Mouse (Mus musculus) bone marrow macrophage, adult 2 months (primary cell): ENCODE data around the gene Rpl29. TPM values are rescaled to one million over a fixed set of nuclear protein-coding genes. Genes with fewer than 3 reads are reported as not detected.

Experiments used
- H3K27ac ChIP-seq: 2 replicates; pipeline ENCODE4 v1.5.1; 2012; ENCODE audit warnings: low read depth, low read length; ENCODE audit not compliant: insufficient read depth
- H3K4me1 ChIP-seq: 2 replicates; pipeline ENCODE4 v1.6.1; 2012; ENCODE audit warnings: low read length; ENCODE audit not compliant: control insufficient read depth, insufficient read depth
- H3K4me3 ChIP-seq: 2 replicates; pipeline ENCODE4 v1.5.1; 2012; ENCODE audit warnings: mild to moderate bottlenecking, low read length, moderate library complexity; ENCODE audit not compliant: insufficient read depth
- CTCF ChIP-seq: IDR thresholded peaks from 2 replicates; pipeline ENCODE4 v1.5.1; 2012; ENCODE audit warnings: low read depth, mild to moderate bottlenecking, low read length, moderate library complexity
- POLR2A ChIP-seq: IDR thresholded peaks from 2 replicates; pipeline ENCODE4 v1.6.1; 2012; ENCODE audit warnings: mild to moderate bottlenecking, low read depth, low read length, borderline replicate concordance
- polyA plus RNA-seq: library from polyadenylated mRNA; stranded (reverse); fragments of >200 nt; gene quantifications from 2 replicates; pipeline ENCODE4 v1.2.4, GENCODE M21; 2012; ENCODE audit not compliant: missing spikeins, insufficient read depth, insufficient read length

Gene Rpl29
- polyA plus RNA-seq, 1 experiment: 299 TPM

DNA sequence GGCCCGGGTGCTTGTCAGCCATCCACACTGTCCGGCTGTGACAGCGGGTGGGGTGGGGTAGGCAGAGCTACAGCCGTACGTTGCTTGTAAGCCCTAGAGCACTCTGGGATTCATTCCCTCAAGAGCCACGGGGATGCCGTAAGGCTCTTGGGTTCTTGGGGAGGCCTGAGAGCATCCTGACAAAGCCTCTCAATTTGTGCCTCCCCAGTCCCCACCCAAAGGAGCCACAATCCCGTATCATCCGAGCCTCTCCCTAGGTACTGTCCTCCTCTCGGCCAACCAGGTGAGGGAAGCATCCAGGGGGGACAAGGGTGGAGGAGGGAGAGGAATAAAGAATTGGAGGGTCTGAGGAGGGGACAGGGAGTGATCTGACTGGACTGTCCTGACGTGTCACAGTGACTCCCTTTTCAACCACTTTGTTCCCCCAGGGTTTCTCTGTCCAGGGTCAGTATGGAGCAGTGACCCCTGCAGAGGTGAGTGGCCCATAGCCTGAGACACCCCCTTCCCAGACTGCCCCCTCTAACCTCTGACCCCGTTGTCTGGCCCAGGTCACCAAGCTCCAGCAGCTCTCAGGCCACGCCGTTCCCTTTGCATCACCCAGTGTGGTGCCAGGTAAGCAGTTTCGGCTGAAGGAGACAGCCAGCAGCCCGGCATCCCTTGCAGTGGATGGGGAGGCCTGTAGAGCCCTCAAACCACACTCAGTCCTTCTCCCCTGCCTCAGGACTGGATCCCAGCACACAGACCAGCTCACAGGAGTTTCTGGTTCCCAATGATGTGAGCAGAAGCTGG is 32.6 kb downstream of the Rpl29 start:
- H3K27ac ChIP-seq: no peak overlapping the region
- TF ChIP-seq CTCF: no peak
- TF ChIP-seq POLR2A: no peak
- H3K4me3 ChIP-seq: no peak overlapping the region
- H3K4me1 ChIP-seq: no peaks in the 10 kb centered on the region

DNA sequence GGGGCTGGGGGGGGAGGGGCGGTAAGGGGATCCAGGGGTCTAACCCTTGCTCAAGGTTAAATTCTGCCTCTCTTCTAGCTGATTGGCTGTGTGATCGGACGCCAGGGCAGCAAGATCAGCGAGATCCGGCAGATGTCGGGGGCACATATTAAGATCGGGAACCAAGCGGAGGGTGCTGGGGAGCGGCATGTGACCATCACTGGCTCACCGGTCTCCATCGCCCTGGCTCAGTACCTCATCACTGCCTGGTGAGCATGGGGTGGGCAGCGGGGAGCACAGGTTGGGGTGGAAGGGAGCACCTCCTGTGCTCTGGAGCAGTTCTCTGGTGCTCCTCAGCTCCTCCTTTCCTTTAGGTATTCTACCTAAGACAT is 33.2 kb downstream of the Rpl29 start:
- Histone ChIP-seq H3K4me3 (no peak overlapping the region), H3K27ac (no peak overlapping the region), H3K4me1 (no peaks in the 10 kb centered on the region)
- TF ChIP-seq CTCF: no peak
- TF ChIP-seq POLR2A: no peak

DNA sequence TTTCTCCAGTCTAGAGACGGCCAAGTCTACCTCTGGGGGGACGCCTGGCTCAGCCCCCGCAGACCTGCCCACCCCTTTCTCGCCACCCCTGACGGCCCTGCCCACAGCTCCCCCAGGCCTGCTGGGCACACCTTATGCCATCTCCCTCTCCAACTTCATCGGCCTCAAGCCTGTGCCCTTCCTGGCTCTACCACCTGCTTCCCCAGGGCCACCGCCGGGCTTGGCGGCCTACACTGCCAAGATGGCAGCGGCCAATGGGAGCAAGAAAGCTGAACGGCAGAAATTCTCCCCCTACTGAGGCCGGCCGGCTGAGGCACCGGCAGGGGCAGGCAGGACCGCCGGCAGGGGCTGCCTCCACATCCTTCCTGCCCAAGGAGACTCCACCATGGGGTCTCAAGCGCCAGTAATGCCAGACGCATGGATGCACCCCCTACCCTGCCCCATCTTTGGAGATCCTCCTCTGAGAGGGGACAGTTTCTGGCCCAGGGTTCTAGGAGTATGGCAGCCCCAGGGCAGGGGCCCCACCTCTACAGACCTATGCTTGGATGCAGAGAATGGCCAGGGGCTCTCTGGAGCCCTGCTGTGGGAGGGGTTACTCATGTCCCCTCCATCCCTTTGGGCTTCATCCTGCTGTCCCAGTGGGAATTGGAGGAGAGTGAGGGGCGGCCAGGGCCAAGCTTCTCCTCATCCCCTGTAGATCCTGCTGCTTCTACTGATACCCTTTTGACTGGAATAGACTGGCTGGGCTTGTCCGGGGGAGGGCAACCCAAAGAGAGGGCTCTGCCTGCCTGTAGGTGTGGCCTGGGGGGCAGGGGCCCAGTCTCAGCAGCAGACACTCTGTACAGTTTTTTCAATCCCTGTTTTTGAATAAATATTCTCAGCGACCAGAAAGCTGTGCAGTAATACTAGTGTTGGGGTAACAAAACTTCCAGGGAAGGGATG is 34.1 kb downstream of the Rpl29 start:
- Histone ChIP-seq H3K4me1 (no peaks in the 10 kb centered on the region), H3K4me3 (no peak overlapping the region), H3K27ac (no peak overlapping the region)
- no peak for TF ChIP-seq POLR2A
- no peak for TF ChIP-seq CTCF

DNA sequence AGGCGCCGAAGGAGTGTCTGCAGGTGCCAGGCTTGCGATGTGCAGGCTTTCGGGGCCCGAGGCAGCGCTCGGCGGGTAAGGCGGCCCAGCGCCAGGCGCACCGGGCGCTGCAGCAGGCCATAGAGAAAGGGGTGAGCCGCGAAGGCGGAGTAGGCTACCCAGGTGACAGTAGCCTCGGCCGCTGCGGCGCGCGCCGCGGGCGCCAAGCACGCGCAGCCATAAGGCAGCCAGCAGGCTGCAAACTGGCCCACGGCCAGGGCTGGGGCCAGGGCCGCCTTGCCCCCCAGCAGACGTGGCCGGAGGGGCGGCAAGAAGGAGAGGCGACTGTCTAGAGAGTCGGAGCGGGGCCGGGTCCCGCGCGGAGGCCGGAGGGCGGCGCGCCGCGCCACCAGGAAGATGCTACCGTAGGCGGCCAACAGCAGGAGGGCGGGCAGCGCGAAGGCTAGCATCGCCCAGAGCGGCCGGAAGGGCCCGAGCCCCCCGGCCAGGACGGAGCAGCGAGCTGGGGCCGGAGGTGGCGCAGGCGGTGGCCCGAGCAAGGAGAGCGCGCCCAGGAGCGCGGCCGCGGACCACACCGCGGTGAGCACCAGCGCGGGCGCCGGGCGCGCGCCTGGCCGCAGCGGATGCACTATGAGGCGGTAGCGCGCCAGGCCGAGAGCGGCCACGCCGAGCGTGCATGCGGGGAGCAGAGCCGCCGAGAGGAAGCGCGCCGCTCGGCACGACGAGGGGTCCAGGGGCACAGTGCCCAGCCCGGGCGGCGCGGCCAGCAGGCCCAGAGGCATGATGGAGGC is 35.7 kb downstream of the Rpl29 start:
- peaks cover 7% of the 10 kb centered on the region for H3K4me1 ChIP-seq
- TF ChIP-seq POLR2A (no peak), CTCF (no peak)
- H3K4me3 ChIP-seq: peak overlapping the region; percentile 63
- no peak overlapping the region for H3K27ac ChIP-seq

DNA sequence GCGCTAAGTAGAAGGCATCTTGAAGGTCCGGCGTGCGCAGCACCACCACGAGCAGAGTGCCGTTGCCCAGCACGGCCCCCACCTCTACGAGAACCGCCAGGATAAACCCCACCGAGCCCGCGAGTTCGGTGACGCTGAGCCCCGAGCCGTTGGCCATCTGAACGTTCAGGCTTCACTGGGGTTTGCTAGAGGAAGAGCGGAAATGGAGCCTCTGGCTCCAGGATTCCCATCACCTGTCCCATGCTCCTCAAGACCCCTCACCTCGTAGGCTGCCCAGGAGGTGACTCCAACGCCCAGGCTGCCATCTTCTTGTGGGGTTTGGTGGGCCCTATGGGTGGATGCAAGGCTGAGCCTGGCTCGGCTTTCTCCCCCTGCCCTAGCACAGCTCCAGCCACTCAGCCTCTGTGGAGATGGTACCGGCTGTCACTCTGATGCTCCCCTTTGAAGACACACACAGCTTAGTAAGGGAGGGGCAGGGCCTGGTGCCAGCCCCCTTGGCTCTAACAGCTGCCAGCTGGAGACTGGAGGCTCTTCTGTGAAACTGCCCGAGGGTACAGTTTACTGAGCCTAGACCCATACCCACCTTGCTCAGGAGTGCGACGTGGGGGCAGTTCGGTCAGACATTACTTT is 36.4 kb downstream of the Rpl29 start, which contains the start of gene Gpr62:
TSS of gene Gpr62 (minus strand) at position 368 of the 630 bp plus-strand sequence.
- TF ChIP-seq POLR2A: no peak
- no peak for TF ChIP-seq CTCF
- Histone ChIP-seq H3K27ac (no peak within 1 kb of the TSS), H3K4me3 (peak within 1 kb of the TSS; percentile 63)

DNA sequence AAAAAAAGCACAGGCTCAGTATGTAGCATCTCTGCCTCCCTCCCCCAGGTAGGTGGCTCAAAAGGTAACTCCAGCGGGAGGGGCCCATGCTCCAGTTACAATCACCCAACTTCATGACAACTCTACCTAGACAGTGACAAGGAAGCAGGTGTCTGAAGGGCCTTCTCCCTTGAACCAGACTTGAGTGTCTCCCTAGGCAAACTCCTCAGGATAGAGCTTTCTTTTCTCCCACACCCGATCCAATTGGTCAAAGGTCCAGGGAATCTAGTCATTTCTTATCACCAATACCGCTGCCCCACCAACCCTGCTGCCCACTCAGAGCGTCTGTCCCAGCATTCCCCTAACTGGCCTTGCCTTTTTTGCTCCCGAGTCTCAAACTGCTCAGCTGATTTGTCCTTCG is 37.5 kb downstream of the Rpl29 start:
- Histone ChIP-seq H3K4me1 (peaks cover 8% of the 10 kb centered on the region), H3K4me3 (no peak overlapping the region), H3K27ac (no peak overlapping the region)
- TF ChIP-seq CTCF (no peak), POLR2A (no peak)

More for the DNA sequence above, 36.4 kb downstream of the Rpl29 start, which contains the start of gene Gpr62:
- peaks cover 8% of the 10 kb centered on the region for H3K4me1 ChIP-seq

DNA sequence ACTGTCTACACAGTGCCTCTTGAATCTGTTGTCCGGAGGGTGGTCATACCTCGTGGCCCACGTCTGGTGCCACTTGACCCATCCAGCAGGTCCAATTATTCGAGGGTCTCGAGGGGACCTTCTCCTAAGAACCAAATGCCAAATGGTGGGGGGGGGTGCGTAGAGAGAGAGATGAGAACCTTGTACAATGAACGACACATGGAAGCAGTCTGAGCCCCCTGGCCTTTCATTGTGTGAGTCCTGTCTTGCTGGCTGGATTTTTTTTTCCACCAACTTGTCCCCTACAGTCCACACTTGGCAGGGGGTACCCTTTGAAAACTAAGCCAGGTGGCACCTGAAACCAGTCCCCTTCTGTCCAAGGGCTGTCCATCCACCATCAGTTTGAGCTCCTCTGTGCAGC is 38.5 kb downstream of the Rpl29 start:
- Histone ChIP-seq H3K4me3 (no peak overlapping the region), H3K4me1 (peaks cover 8% of the 10 kb centered on the region), H3K27ac (no peak overlapping the region)
- TF ChIP-seq CTCF (no peak), POLR2A (no peak)

DNA sequence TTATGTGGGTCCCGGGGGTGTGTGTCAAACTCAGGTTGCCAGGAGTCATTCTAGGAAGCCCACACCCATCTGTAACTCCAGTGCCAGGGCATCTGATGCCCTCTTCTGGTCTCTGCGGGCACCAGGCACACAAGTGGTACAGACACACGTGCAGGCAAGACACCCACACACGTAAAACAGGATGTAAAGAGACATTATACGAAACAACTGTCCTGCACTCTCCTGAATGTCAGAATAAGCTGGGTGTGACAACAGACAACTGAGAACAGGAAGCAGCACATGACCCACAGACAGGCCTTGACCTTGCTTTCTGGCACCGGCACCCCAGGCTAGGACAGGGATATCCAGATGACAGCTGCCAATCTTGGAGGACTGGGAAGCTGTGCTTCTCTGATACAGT is 40.1 kb downstream of the Rpl29 start:
- Histone ChIP-seq H3K27ac (no peak overlapping the region), H3K4me1 (peaks cover 8% of the 10 kb centered on the region), H3K4me3 (no peak overlapping the region)
- TF ChIP-seq POLR2A: no peak
- no peak for TF ChIP-seq CTCF

DNA sequence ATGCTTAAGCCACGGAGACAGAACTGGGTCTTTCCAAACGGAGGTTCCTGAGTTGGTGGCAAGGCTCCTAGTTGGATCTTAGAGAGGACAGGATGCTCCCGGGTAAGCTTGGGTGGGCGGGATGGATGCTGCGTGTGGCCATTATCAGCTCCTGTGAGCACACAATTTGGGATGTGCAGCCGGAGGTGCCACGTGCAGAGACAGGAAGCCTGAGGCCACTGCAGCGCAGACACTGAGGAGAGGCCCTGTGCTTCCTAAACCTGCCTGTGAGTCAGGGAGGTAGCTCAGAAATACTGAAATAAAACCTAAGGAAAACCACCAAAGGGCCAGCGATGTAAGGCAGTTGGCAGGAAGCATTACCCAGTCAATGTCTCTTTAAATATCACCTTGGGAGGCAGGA is 40.5 kb downstream of the Rpl29 start:
- TF ChIP-seq POLR2A (no peak), CTCF (no peak)
- Histone ChIP-seq H3K4me1 (peaks cover 9% of the 10 kb centered on the region), H3K4me3 (no peak overlapping the region), H3K27ac (no peak overlapping the region)
